Mouse (Mus musculus) lung, postnatal 0 days (tissue): ENCODE measurements around the gene Rev1. TPM values are rescaled to one million over a fixed set of nuclear protein-coding genes. Genes with fewer than 3 reads are reported as not detected.
A peak's percentile ranks its signal among the peaks of the same experiment; 100 is the strongest.

Source experiments
- ATAC-seq: fragments of 200-750 bp; cut with Nextera tagmentation; 2 replicates; pipeline ENCODE4 v1.8.0; 2017; ENCODE audit warnings: moderate library complexity
- DNase-seq: peaks from one replicate; pipeline ENCODE4 v3.0.0-alpha.2; 2016; ENCODE audit warnings: low spot score
- H3K27ac ChIP-seq: fragments of 300-500 bp; sonication (generic); 2 replicates; pipeline ENCODE4 v1.5.1; 2014; ENCODE audit warnings: antibody characterized with exemption, mild to moderate bottlenecking, low read length, mixed read lengths
- H3K27me3 ChIP-seq: fragments of 300-500 bp; sonication (generic); replicated peaks from 2 replicates; pipeline ENCODE4 v1.6.1; 2014; ENCODE audit warnings: low read length, mixed read lengths; ENCODE audit not compliant: insufficient read depth
- H3K36me3 ChIP-seq: fragments of 300-500 bp; sonication (generic); 2 replicates; pipeline ENCODE4 v1.6.1; 2014; ENCODE audit warnings: low read length, mixed read lengths; ENCODE audit not compliant: insufficient read depth
- H3K4me1 ChIP-seq: fragments of 300-500 bp; sonication (generic); 2 replicates; pipeline ENCODE4 v1.6.1; 2014; ENCODE audit warnings: antibody characterized with exemption, low read depth, low read length, mixed read lengths; ENCODE audit not compliant: insufficient read depth
- H3K4me2 ChIP-seq: fragments of 300-500 bp; sonication (generic); replicated peaks from 2 replicates; pipeline ENCODE4 v1.6.1; 2014; ENCODE audit warnings: low read depth, mild to moderate bottlenecking, low read length, moderate library complexity, mixed read lengths
- H3K4me3 ChIP-seq: fragments of 300-500 bp; sonication (generic); 2 replicates; pipeline ENCODE4 v1.5.1; 2014; ENCODE audit warnings: low read depth, low read length
- H3K9ac ChIP-seq: fragments of 300-500 bp; sonication (generic); replicated peaks from 2 replicates; pipeline ENCODE4 v1.6.1; 2014; ENCODE audit warnings: low read depth, mild to moderate bottlenecking
- H3K9me3 ChIP-seq: fragments of 300-500 bp; sonication (generic); 2 replicates; pipeline ENCODE4 v1.6.1; 2016; ENCODE audit warnings: low read length, mixed read lengths
- CTCF ChIP-seq: IDR thresholded peaks from 2 replicates; pipeline ENCODE4 v1.5.1; 2016; ENCODE audit warnings: antibody characterized with exemption, mild to moderate bottlenecking
- EP300 ChIP-seq: IDR thresholded peaks from 2 replicates; pipeline ENCODE4 v1.6.1; 2016; ENCODE audit warnings: antibody characterized with exemption, mild to moderate bottlenecking, control low read depth
- WGBS: fragments of 180-500 bp; shearing (Covaris S2); extraction: QIAGEN DNeasy Blood & Tissue Kit; methylation state at CpG from one replicate; pipeline ENCODE4 v1.1.7; 2014; 5-methylcytosine and 5-hydroxymethylcytosine counted together
- polyA plus RNA-seq: library from polyadenylated mRNA; unstranded; fragments of >200 nt; fragmentation: Nextera tagmentation; extraction: Ambion mirVana; gene quantifications from 2 replicates; pipeline ENCODE4 v1.2.1, GENCODE M21; 2015

Rev1 gene
- polyA plus RNA-seq, result 8.6 and 10.6 TPM in 2 replicates

GRCm38 (mm10) chr1:38129501-38130267, at the start of gene Rev1:
Rev1 (minus strand) TSS chr1:38129801.
- Histone ChIP-seq H3K27me3 (no peaks in the 10 kb centered on the region), H3K4me1 (no peaks in the 10 kb centered on the region), H3K27ac (peak within 1 kb of the TSS; percentile 87), H3K36me3 (no peaks in the 10 kb centered on the region), H3K9ac (peak within 1 kb of the TSS; percentile 63), H3K4me2 (peak within 1 kb of the TSS; percentile 96), H3K9me3 (no peaks in the 10 kb centered on the region), H3K4me3 (peak within 1 kb of the TSS; percentile 82)
- ATAC-seq (peak; percentile 95), DNase-seq (peak; percentile 94)
- 1% methylated on average over 23 of the region's 122 CpGs for WGBS
- TF ChIP-seq CTCF (peak; percentile 94), EP300 (no peak)

GRCm38 (mm10) chr1:38178929-38179328, 49.3 kb upstream of the Rev1 start:
- Histone ChIP-seq H3K9ac (no peak overlapping the region), H3K4me3 (no peak overlapping the region), H3K4me2 (no peak overlapping the region), H3K4me1 (no peaks in the 10 kb centered on the region), H3K27ac (no peak overlapping the region), H3K36me3 (no peaks in the 10 kb centered on the region; the same call in 1 of the 2 replicates), H3K27me3 (no peaks in the 10 kb centered on the region), H3K9me3 (no peaks in the 10 kb centered on the region)
- no peak for DNase-seq
- no peak for ATAC-seq
- TF ChIP-seq CTCF, result no peak
- TF ChIP-seq EP300, result no peak
- 87% methylated on average over 8 of the region's 8 CpGs for WGBS

GRCm38 (mm10) chr1:38176077-38176476, 46.5 kb upstream of the Rev1 start:
- Histone ChIP-seq H3K4me2 (no peak overlapping the region), H3K9me3 (no peaks in the 10 kb centered on the region), H3K27me3 (no peaks in the 10 kb centered on the region), H3K36me3 (no peaks in the 10 kb centered on the region; the same call in 1 of the 2 replicates), H3K9ac (no peak overlapping the region), H3K4me3 (no peak overlapping the region), H3K27ac (no peak overlapping the region), H3K4me1 (no peaks in the 10 kb centered on the region)
- WGBS, result 90% methylated on average over 7 of the region's 7 CpGs
- DNase-seq (no peak), ATAC-seq (no peak)
- TF ChIP-seq EP300 (no peak), CTCF (no peak)

GRCm38 (mm10) chr1:38171874-38172273, 42.3 kb upstream of the Rev1 start:
- H3K36me3 ChIP-seq, result no peaks in the 10 kb centered on the region
- H3K27me3 ChIP-seq, result no peaks in the 10 kb centered on the region
- no peak overlapping the region for H3K4me3 ChIP-seq
- no peaks in the 10 kb centered on the region for H3K4me1 ChIP-seq
- H3K4me2 ChIP-seq, result no peak overlapping the region
- H3K9ac ChIP-seq, result no peak overlapping the region
- H3K27ac ChIP-seq, result no peak overlapping the region
- no peak for TF ChIP-seq CTCF
- no peak for TF ChIP-seq EP300
- WGBS, result 67% methylated on average over 4 of the region's 4 CpGs
- no peak for DNase-seq
- H3K9me3 ChIP-seq, result no peaks in the 10 kb centered on the region
- ATAC-seq, result no peak

GRCm38 (mm10) chr1:38165696-38166095, 36.1 kb upstream of the Rev1 start:
- Histone ChIP-seq H3K9me3 (no peaks in the 10 kb centered on the region), H3K27me3 (no peaks in the 10 kb centered on the region), H3K4me3 (no peak overlapping the region), H3K27ac (no peak overlapping the region), H3K4me1 (no peaks in the 10 kb centered on the region), H3K36me3 (no peaks in the 10 kb centered on the region), H3K9ac (no peak overlapping the region), H3K4me2 (no peak overlapping the region)
- no peak for ATAC-seq
- DNase-seq, result no peak
- TF ChIP-seq EP300 (no peak), CTCF (no peak)
- 33% methylated on average over 2 of the region's 2 CpGs for WGBS

- Histone ChIP-seq H3K36me3 (no peaks in the 10 kb centered on the region), H3K27me3 (no peaks in the 10 kb centered on the region), H3K4me1 (no peaks in the 10 kb centered on the region), H3K27ac (no peak overlapping the region), H3K9me3 (no peaks in the 10 kb centered on the region), H3K4me3 (no peak overlapping the region), H3K9ac (no peak overlapping the region), H3K4me2 (no peak overlapping the region)
- ATAC-seq (no peak), DNase-seq (no peak)
- WGBS, result 79% methylated on average over 5 of the region's 5 CpGs
- no peak for TF ChIP-seq CTCF
- TF ChIP-seq EP300, result no peak
These were observed 20.5 kb upstream of the Rev1 start for GRCm38 (mm10) chr1:38150086-38150485.
